21 mouse cellular contexts compared by ENCODE assay signal in genomic region chr7:119034243-119034961, GRCm38 (mm10). TPM values are rescaled to one million over a fixed set of nuclear protein-coding genes. Genes with fewer than 3 reads are reported as not detected.
A peak's percentile ranks its signal among the peaks of the same experiment; 100 is the strongest.
DNase-seq lines count a peak whose midpoint lies in the region; ATAC-seq and TF ChIP-seq lines count a peak whose summit lies in the region.
"Had no signal": no experiment of that assay in that cellular context is flagged by ENCODE, and none has a peak within 500 bp of the region (broad histone marks: within the 10 kb centered on the region; RNA-seq: fewer than 3 reads in every experiment).

No protein-coding gene starts in this region.

- peaks cover 4% of the 10 kb centered on the region for H3K4me1 ChIP-seq in midbrain, embryonic 16.5 days (ENCODE audit: control insufficient read depth, insufficient read depth, low read length)
- H3K4me1 ChIP-seq in midbrain, postnatal 0 days (ENCODE audit: insufficient read depth, low read length), result no peaks in the 10 kb centered on the region
- peaks cover 0 to 10% of the 10 kb centered on the region in 2 experiments; a peak in 2 of 4 replicates for H3K4me1 ChIP-seq in MEL (ENCODE audit: control insufficient read depth in 1 of 2, insufficient read depth in 2 of 2, low read length in 2 of 2)
- H3K4me1 ChIP-seq: embryonic facial prominence, embryonic 10.5 days; embryonic facial prominence, embryonic 12.5 days; forebrain, embryonic 13.5 days; forebrain, embryonic 15.5 days had no signal

- TF ChIP-seq POLR2A in MEL (IDR thresholded peaks at IDR 0.05; ENCODE audit: control insufficient read depth in 1 of 2, insufficient read depth in 1 of 2, low read depth in 1 of 2, low read length in 2 of 2, poor library complexity in 1 of 2), result no peak

- no peaks in the 10 kb centered on the region for H3K27me3 ChIP-seq in midbrain, embryonic 16.5 days (ENCODE audit: control insufficient read depth, insufficient read depth, low read depth, low read length)
- no peaks in the 10 kb centered on the region for H3K27me3 ChIP-seq in midbrain, postnatal 0 days (ENCODE audit: insufficient read depth, low read length)
- H3K27me3 ChIP-seq in MEL (ENCODE audit: control insufficient read depth in 1 of 2, insufficient read depth in 2 of 2, low read length in 2 of 2), result no peaks in the 10 kb centered on the region; a peak in 1 of 4 replicates
- H3K27me3 ChIP-seq: embryonic facial prominence, embryonic 12.5 days; forebrain, embryonic 13.5 days; forebrain, embryonic 15.5 days had no signal

- H3K36me3 ChIP-seq in midbrain, embryonic 16.5 days (ENCODE audit: control insufficient read depth, insufficient read depth, low read length), result no peaks in the 10 kb centered on the region
- no peaks in the 10 kb centered on the region for H3K36me3 ChIP-seq in midbrain, postnatal 0 days (ENCODE audit: insufficient read depth, low read length)
- peaks cover 0 to 6% of the 10 kb centered on the region in 2 experiments; a peak in 2 of 4 replicates for H3K36me3 ChIP-seq in MEL (ENCODE audit: control insufficient read depth in 1 of 2, insufficient read depth in 2 of 2, low read length in 2 of 2)
- H3K36me3 ChIP-seq: embryonic facial prominence, embryonic 10.5 days; embryonic facial prominence, embryonic 12.5 days; forebrain, embryonic 15.5 days; G1E had no signal

- WGBS in midbrain, embryonic 16.5 days, result 61% methylated on average over 15 of the region's 15 CpGs
- WGBS in midbrain, postnatal 0 days, result 54% methylated on average over 15 of the region's 15 CpGs

- no peak overlapping the region for H3K4me2 ChIP-seq in midbrain, embryonic 16.5 days (ENCODE audit: low read length)
- H3K4me2 ChIP-seq in midbrain, postnatal 0 days (ENCODE audit: low read depth, low read length, poor library complexity, severe bottlenecking), result no peak overlapping the region
- H3K4me2 ChIP-seq: embryonic facial prominence, embryonic 12.5 days; forebrain, embryonic 13.5 days; forebrain, embryonic 15.5 days had no signal

- TF ChIP-seq RAD21 in MEL (IDR thresholded peaks at IDR 0.05; ENCODE audit: low read depth, low read length), result no peak

- no peaks in the 10 kb centered on the region for H3K9me3 ChIP-seq in midbrain, embryonic 16.5 days (replicated peaks; ENCODE audit: control insufficient read depth, low read length, poor library complexity, severe bottlenecking)
- H3K9me3 ChIP-seq in midbrain, postnatal 0 days (ENCODE audit: low read length), result no peaks in the 10 kb centered on the region
- no peaks in the 10 kb centered on the region for H3K9me3 ChIP-seq in MEL (replicated peaks; ENCODE audit: insufficient read depth, low read length)
- H3K9me3 ChIP-seq: embryonic facial prominence, embryonic 10.5 days; embryonic facial prominence, embryonic 12.5 days; forebrain, embryonic 13.5 days; forebrain, embryonic 15.5 days had no signal

- no peaks in the 10 kb centered on the region for H3K79me2 ChIP-seq in MEL (ENCODE audit: control insufficient read depth, insufficient read depth, low read length, poor library complexity)

- no peak for DNase-seq in midbrain, postnatal 0 days (ENCODE audit: low spot score)
- peak; percentile 82 for DNase-seq in MEL (ENCODE audit: low read depth, low spot score)
- no peak for DNase-seq in right cerebral cortex, postnatal 4 days
- no peak for DNase-seq in urinary bladder, adult 18-20 months (ENCODE audit: low spot score in 2 of 2)
- DNase-seq: adrenal gland, adult 8-10 months; adrenal gland, postnatal 14 days; adrenal gland, postnatal 36 days; cerebellum, adult 11-12 months; cerebellum, adult 2 months; cerebellum, adult 9-10 months; cerebellum, postnatal 10 days; cerebellum, postnatal 25 days; forebrain, postnatal 0 days had no signal

- ATAC-seq in midbrain, embryonic 16.5 days, result 0 out of 2 replicates have a peak, but pooled peaks have one; percentile 39
- no peak for ATAC-seq in midbrain, postnatal 0 days (ENCODE audit: low FRiP score)
- ATAC-seq: activated CD4-positive, CD25-positive, alpha-beta regulatory T cell, adult 4 months; forebrain, embryonic 13.5 days; forebrain, embryonic 15.5 days; forebrain, postnatal 0 days; Patski had no signal

- no peak overlapping the region for H3K27ac ChIP-seq in midbrain, embryonic 16.5 days (ENCODE audit: low read length)
- no peak overlapping the region for H3K27ac ChIP-seq in midbrain, postnatal 0 days (ENCODE audit: low read depth, low read length)
- peak overlapping the region; percentile 35 for H3K27ac ChIP-seq in MEL (ENCODE audit: control insufficient read depth, low read depth, low read length)
- H3K27ac ChIP-seq: embryonic facial prominence, embryonic 10.5 days; embryonic facial prominence, embryonic 12.5 days; forebrain, embryonic 13.5 days; forebrain, embryonic 15.5 days had no signal

- no peak overlapping the region for H3K9ac ChIP-seq in midbrain, embryonic 16.5 days (ENCODE audit: low read depth, low read length)
- no peak overlapping the region for H3K9ac ChIP-seq in midbrain, postnatal 0 days (replicated peaks; ENCODE audit: low read length, poor library complexity, severe bottlenecking)
- H3K9ac ChIP-seq in MEL (ENCODE audit: control insufficient read depth, low read depth, low read length, poor library complexity, severe bottlenecking), result no peak overlapping the region
- H3K9ac ChIP-seq: embryonic facial prominence, embryonic 12.5 days; forebrain, embryonic 13.5 days; forebrain, embryonic 15.5 days; forebrain, postnatal 0 days had no signal

- H3K4me3 ChIP-seq in midbrain, embryonic 16.5 days (ENCODE audit: low read depth, low read length), result no peak overlapping the region
- H3K4me3 ChIP-seq in midbrain, postnatal 0 days (ENCODE audit: low read depth, low read length), result no peak overlapping the region
- no peak overlapping the region for H3K4me3 ChIP-seq in MEL (ENCODE audit: control insufficient read depth in 1 of 2, insufficient read depth in 1 of 2, low read depth in 2 of 2, low read length in 2 of 2)
- H3K4me3 ChIP-seq: embryonic facial prominence, embryonic 10.5 days; embryonic facial prominence, embryonic 12.5 days; forebrain, embryonic 13.5 days; forebrain, embryonic 15.5 days had no signal

- peak; percentile 54 to 76 for TF ChIP-seq EP300 in MEL (IDR thresholded peaks at IDR 0.05; ENCODE audit: low read depth in 1 of 2, low read length in 2 of 2)

- TF ChIP-seq CTCF in midbrain, postnatal 0 days (IDR thresholded peaks at IDR 0.05), result no peak
- no peak for TF ChIP-seq CTCF in MEL (IDR thresholded peaks at IDR 0.05 in 2 of 3, conservative IDR thresholded peaks at IDR 0.05 in 1 of 3; ENCODE audit: control insufficient read depth in 1 of 3, insufficient read depth in 1 of 3, low read depth in 2 of 3, low read length in 3 of 3, poor library complexity in 1 of 3, severe bottlenecking in 1 of 3)

TF ChIP-seq in MEL, 35 proteins besides CTCF, POLR2A, EP300 and RAD21:
- TF ChIP-seq MAX (IDR thresholded peaks at IDR 0.05; ENCODE audit: low read length) (peak; percentile 70), MYC (IDR thresholded peaks at IDR 0.05; ENCODE audit: low read depth, low read length) (no peak), KAT2A (conservative IDR thresholded peaks at IDR 0.05; ENCODE audit: low read depth, low read length) (no peak), HCFC1 (IDR thresholded peaks at IDR 0.05; ENCODE audit: low read depth, low read length) (0 out of 2 replicates have a peak, but pooled peaks have one; percentile 19), RCOR1 (IDR thresholded peaks at IDR 0.05; ENCODE audit: low read depth, low read length) (peak; percentile 76), MAZ (IDR thresholded peaks at IDR 0.05; ENCODE audit: low read depth, low read length) (no peak), ETS1 (IDR thresholded peaks at IDR 0.05; ENCODE audit: low read depth, low read length) (0 out of 2 replicates have a peak, but pooled peaks have one; percentile 17), CHD1 (IDR thresholded peaks at IDR 0.05; ENCODE audit: low read depth, low read length) (no peak), BHLHE40 (IDR thresholded peaks at IDR 0.05; ENCODE audit: borderline replicate concordance, low read depth, low read length) (peak; percentile 71; the same call in 1 of the 2 replicates), NELFE (IDR thresholded peaks at IDR 0.05; ENCODE audit: low read depth, low read length) (no peak), ELF1 (IDR thresholded peaks at IDR 0.05; ENCODE audit: low read depth, low read length) (no peak), UBTF (IDR thresholded peaks at IDR 0.05; ENCODE audit: borderline replicate concordance, insufficient read depth, low read depth, low read length) (no peak), GATA1 (IDR thresholded peaks at IDR 0.05; ENCODE audit: low read depth, low read length) (peak; percentile 76), SIN3A (IDR thresholded peaks at IDR 0.05; ENCODE audit: low read length) (peak; percentile 63), GABPA (IDR thresholded peaks at IDR 0.05; ENCODE audit: low read depth, low read length) (no peak), MEF2A (IDR thresholded peaks at IDR 0.05; ENCODE audit: extremely low read depth, insufficient replicate concordance, low read depth, low read length, poor library complexity, severe bottlenecking) (no peak), ZNF384 (IDR thresholded peaks at IDR 0.05; ENCODE audit: low read depth, low read length) (peak; percentile 81), TCF12 (IDR thresholded peaks at IDR 0.05; ENCODE audit: low read depth, low read length) (peak; percentile 81), CHD2 (IDR thresholded peaks at IDR 0.05; ENCODE audit: low read length) (no peak), TAL1 (IDR thresholded peaks at IDR 0.05; ENCODE audit: low read length) (peak; percentile 45), USF1 (IDR thresholded peaks at IDR 0.05; ENCODE audit: low read depth, low read length) (peak; percentile 43; the same call in 1 of the 2 replicates), POLR2AphosphoS5 (IDR thresholded peaks at IDR 0.05; ENCODE audit: borderline replicate concordance, low read depth, low read length) (no peak), MXI1 (IDR thresholded peaks at IDR 0.05; ENCODE audit: low read depth, low read length) (peak; percentile 40; the same call in 1 of the 2 replicates), POLR2AphosphoS2 (IDR thresholded peaks at IDR 0.05; ENCODE audit: low read length) (no peak)

RNA-seq across cellular contexts. Expression of gene Gprc5b, which starts 39.4 kb away (rescaled TPM):
- polyA plus RNA-seq in midbrain, embryonic 16.5 days (2015; fragmentation: Nextera tagmentation; extraction: Ambion mirVana), result 2.9 and 3.1 TPM in 2 replicates
- total RNA-seq in midbrain, postnatal 0 days (2014; rRNA removed), result 19.9 and 30.1 TPM in 2 replicates
- 6.1 and 6.6 TPM in 2 replicates for polyA plus RNA-seq in midbrain, postnatal 0 days (2015; fragmentation: Nextera tagmentation; extraction: Ambion mirVana)
- not detected in 2 replicates for total RNA-seq in MEL (2012; rRNA removed)
- polyA plus RNA-seq in MEL (2012; ENCODE audit: insufficient read depth in 1 of 2, insufficient read length in 2 of 2, low read depth in 1 of 2, low replicate concordance in 2 of 2, missing spikeins in 1 of 2), result not detected
- polyA plus RNA-seq: G1E had no signal
